Mouse (Mus musculus): ENCODE measurements around the gene Tigd4.
A peak's percentile ranks its signal among the peaks of the same experiment; 100 is the strongest.

Gene Tigd4

DNA sequence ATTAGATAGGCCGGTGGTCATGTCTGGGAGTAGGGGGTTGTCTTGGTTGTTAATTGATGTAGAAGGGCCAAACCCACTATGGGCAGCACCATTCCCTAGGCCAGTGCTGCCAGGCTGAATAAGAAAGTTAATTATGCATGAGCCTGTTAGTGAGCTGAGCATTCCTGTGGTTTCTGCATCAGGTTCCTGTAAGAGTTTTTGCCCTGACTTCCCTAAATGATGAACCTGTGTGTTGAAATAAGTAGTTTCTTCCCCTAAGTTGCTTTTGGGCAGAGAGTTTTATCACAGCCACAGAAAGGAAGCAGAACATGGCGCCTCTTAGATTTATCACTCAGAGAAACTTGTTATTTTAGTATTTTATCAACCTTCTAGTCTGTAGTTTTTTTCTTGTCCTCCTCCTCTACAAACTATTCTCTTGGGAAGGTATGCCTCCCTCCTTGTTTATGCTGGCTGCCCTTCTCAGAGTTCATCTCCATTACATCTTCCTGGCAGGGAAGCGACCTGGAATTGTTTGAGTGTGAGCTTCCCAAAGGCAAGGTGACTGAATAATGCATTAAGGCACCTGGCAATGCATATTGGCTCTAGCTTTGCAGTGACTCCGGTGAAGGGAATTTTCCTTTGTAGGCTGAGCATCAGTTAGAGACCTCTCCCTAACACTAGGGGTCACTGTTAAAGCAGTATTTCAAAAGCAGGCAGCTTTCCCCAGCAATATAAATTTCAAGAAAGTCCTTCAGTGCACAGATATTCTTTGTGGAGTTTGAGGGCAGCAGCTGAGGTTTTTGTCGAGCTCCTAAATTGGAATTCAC lies 21.9 kb downstream of the Tigd4 start:
- DNase-seq (ENCODE audit: low read depth): peak; percentile 22

DNA sequence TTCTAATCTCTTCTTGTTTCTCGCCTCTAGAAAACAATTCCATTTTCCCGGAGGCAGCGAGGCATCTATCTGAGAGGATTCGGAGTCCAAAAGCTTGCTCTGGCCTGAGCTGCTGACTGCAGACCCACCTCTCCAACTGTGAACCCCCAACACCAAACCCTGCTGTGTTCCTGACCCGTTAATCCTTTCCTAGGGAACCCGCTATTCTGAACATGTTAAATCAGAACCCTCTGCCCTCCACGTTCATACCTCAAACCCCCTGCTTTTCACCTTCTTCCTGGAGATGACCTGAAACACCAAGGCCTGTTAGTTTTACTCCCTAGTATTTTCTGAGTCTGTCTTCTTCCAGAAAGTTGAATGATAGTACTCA lies 22.5 kb downstream of the Tigd4 start:
- no peak for DNase-seq (ENCODE audit: low read depth)

DNA sequence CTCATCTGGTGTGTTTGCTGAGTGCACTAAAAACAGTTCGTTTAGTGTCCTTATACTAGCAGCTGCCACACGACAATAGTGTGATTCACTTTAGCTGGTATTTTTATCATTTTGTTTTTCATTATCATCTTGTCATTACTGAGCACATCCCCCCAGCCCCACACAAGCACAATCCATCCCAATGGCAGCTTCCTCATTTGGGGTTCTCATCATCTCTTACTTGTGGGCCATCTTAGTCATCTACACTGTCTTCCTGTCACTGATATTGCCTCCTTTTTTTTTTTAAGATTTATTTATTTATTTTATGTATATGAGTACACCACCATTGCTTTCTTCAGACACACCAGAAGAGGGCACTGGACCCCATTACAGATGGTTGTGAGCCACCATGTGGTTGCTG lies 25.3 kb downstream of the Tigd4 start:
- no peak for DNase-seq (ENCODE audit: low read depth)

DNA sequence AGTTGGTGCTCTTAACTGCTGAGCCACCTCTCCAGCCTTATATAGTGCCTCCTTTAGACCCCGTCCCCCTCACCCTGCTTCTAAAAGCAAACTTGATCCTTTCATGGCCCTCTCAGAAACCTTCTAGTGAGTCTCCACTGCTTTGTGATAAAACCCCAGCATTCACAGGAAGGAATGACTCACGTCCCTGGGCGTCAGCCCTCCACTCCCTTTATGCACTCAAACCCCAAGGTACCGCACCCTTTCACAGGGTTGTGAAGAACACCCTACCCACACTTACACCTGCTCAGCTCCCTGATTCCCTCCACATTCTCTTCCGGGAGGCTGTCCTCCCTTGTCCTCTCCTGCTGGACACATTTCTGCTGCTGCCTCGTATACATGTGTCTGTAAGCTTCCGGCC lies 25.7 kb downstream of the Tigd4 start:
- no peak for DNase-seq (ENCODE audit: low read depth)

DNA sequence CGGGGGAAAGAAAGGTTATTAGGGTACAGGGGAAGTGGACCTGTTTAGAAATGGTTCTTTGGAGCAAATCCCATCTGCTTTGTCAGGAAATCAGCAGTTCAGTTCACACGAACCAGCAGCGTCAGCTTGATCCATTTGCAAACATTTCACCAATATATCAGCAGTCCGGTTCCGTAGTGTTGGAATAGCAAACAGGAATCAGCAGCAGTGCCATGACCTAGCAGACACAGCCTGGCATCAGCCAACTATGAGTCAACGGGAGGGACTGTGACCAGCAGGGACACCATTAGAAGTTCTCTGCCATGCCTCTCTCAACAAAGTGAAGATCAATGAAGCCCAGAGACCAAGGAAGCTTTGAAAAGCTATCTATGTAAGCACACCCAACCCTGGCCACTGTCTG lies 26.4 kb downstream of the Tigd4 start:
- no peak for DNase-seq (ENCODE audit: low read depth)

DNA sequence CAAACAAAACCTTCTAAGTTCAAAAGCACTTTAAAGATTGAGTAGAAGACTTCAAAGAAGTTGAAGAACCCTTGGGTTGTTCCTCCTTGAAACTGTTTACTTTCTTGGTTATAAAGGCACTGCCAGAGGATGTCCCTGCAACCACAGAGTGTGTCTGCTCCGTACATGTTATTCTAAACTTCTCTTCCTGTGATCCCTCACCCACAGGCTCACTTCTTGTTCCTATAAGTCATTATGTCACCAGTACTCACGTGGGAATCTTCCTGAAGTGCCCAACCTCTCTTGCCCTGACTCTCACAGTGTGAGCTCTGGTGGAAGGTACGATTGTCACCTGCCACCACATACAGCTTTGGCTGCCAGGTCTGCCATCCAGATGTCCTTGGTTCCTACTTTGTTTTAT lies 28.7 kb downstream of the Tigd4 start:
- no peak for DNase-seq (ENCODE audit: low read depth)

DNA sequence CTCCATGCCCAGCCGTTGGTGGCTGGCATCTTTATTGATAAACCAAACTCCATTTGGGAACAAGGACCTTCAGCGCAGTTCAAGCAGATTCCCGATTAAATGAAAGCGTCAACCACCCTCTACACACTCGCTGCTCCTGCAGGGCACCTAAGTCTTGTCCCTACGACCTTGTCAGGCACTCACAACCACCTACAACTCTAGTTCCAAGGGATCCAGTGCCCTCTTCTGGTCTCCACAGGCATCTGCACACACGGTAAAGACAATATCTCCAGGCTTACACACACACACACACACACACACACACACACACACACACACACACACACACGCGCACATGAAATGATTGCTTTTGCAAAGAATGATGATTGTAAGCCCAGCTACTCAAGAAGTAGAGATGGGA lies 38.2 kb downstream of the Tigd4 start:
- no peak for DNase-seq (ENCODE audit: low read depth)

DNA sequence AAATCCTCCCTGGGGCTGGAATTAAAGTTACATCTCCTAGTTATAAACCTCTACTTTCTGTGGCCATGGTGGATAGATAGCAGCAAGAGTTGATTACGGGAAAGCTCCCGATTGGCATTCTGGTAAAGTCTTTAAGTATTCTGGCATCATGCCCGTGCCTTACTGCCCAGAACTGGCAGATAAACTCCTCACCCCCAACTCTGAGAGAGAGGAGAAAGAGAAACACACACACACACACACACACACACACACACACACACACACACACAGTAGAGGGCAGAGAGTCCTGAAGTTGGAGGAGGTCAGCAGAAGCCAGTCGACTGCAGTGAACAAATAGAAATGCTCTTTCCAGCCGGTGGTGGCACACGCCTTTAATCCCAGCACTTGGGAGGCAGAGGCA lies 43.7 kb downstream of the Tigd4 start:
- DNase-seq (ENCODE audit: low read depth): no peak

DNA sequence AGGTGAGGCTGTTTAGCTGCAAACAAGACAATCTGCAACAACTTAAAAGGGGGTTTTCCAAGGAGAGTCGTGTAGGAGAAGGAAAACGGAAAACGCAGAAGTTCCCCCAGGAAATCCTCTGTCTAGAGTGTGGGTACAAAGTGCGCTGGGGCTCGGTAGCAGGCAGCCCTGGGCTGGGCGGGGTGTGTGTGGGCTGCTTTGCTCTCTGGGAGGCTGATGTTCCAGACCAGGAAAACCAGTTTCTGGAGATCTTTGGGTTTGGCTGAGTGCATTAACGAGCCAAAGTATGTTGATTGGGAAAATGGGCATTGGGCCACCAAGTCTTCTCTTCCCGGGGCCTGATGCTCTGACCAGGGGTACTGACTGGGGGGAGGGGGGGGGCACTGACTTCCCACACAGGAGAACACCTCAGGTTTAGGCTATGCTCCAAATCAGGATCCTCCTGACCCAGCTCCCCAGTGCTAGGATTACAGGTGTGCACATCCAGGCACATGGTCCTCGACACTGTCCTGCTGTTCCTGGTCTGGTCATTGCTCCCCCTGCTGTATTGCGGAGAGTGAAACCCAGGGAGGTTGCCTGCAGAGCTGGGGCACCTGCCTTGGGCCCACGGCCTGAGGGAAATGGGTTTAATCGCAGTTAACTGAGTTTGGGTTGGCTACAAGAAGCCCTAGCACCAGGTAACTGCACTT lies 44.7 kb downstream of the Tigd4 start:
- DNase-seq (ENCODE audit: low read depth): no peak

DNA sequence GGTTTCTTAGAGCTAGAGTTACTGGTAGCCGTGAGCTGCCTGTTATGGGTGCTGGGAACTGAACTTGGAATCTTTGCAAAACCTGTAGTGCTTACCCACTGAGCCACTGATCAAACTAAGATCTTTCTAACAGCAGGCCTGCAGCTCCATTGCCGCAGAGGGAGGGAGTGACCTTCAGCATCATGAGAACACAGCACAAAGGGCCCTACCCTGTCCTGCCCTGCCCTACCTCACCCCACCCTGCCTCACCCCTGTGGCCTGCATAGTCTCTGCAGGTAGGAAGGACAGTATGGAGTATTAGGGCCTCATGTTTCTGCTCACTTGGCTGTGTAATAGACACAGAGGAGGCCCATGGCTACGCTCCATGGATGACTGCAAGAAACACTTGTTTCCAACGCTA lies 45.5 kb downstream of the Tigd4 start:
- no peak for DNase-seq (ENCODE audit: low read depth)

DNA sequence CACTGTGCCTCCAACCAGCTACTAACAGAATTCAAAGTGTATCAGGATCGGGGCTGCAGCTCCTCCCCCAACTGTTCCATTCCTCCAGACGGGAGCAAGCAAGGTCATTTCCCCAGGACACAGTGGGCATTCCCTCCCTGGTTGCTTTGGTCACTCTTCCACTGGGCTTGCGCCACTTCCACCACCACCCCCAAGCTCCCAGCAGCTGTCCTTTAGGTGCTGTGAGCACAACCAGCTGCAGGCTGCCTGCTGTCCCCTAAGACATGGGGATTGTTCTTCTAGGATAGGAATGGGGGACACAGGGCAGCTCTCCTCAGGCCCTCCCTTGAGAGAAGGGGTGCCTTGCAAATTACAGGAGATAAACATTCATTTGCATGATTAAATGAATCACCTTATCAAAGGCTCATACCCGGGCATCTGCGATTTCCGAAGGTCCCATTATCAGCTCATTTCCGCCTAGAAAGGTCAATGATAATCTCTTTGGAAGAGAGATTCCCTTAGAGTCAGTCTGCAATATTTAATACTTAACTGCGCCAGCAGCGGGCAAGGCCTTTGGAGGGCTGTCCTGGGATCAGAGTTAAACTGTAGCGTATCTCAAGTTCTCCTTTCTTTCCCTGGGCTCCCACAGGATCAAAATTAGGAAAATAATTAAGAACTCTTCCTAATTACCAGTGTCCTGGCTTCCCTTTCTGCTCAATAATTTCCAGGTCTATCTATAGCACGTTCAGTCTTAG lies 46.6 kb downstream of the Tigd4 start:
- DNase-seq (ENCODE audit: low read depth): no peak

DNA sequence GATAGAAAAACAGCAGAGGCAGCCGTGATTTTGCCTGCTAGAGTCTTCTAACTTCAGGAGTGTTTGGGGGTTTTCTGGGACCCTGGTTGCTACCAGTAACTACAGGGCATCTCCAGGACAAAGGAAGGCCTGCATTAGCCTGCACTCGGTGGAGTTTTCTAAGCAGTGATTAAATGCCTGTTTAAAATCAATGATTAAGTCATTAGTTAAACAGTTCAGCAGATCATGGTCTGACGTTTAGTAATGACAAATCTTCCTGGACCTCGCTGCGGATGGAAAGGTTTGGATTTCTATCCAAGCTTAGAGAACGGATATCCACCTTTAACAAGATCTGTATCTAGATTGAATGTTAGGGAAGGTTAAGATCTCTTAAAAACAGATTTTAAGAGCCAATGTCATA lies 47.2 kb downstream of the Tigd4 start:
- DNase-seq (ENCODE audit: low read depth): no peak

DNA sequence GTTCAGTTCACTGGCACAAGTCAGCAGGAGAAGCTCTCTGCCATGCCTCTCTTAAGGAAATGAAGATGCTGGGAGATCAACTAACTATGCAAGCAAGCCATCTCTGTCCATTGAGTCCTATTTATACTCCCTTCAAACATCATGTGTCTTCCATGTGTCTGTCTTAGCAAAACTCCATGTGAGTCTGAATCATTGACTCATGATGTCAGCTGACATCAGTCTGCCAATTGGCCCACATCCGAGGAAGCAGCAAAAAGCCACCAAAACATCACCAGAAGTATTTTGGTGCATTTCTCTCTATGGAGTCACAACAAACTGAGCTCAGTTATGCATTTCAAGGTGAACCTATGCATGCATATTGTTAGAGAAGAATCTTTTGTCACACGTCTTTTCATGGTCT lies 48.0 kb downstream of the Tigd4 start:
- DNase-seq (ENCODE audit: low read depth): no peak

DNA sequence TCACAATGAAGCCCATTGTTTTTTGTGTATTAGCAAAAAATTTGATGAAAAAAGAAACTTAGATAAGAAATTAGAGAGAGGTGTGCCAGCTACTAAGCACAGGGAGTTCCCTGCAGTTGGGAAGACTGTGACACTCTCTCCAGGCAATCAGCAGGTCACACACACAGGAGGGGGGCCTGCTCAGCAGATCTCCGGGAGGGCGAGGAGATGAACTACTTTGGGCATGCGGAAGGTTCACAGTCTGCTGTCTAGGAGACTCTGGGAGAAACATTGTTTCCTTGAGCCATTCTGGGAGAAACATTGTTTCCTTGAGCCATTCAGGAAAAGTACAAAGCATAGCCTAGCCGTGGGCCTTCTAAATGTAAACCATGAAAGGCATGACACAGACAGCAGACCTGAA lies 49.6 kb downstream of the Tigd4 start:
- DNase-seq (ENCODE audit: low read depth): no peak

DNA sequence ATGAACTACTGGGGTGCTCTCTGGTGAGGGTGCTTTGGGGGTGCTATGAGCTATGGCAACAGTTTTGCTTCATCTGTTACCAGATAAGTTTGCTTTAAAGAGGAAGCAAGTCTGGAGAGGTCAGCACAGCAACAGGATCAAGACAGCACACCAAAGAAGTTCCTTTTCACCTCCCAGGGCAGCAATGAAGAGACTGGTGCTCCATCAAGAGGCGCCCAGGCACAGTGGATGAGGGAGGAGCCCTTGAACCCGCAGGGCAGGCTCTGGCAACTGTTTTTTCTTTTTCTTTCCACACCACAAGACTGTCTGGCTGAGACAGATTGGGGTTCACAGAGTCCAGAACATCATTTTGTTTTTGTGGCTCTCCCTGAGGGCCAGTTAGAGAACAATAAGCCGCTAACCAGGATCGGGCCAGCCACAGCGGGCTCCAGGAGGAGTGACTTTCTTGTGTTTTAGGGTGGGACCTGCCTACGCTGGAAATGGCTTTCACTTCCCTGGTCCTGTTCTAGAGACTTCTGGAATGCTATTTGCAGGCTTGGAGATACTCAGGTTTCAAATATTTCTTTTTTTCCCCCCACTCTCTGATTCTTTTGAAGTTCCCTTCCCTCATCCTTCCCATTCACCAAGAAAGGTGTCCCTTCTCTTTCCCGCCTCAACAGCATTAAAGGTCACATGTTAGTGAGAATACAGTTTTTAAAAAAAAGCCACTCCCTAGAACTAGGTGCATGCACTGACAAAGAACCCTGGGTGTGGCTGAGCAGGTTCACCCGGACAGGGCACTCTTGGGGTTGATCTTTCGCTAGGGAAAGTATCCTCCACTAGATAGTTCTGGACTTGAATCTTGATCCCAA lies 52.0 kb downstream of the Tigd4 start:
- no peak for DNase-seq (ENCODE audit: low read depth)

DNA sequence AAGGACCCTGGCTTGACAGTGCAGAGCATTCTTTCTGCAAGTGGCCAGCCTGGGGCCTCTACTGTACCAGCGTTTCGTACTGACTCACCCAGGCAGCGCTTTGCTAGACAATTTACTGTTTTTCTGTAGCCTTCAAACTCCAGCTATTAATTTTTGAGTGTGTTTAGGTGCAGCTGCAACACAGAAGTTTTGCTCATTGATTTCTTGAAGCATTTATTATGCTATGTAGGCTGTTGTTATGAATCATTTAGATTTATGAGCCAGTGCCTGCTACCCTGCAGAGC lies 52.6 kb downstream of the Tigd4 start:
- no peak for DNase-seq (ENCODE audit: low read depth)

DNA sequence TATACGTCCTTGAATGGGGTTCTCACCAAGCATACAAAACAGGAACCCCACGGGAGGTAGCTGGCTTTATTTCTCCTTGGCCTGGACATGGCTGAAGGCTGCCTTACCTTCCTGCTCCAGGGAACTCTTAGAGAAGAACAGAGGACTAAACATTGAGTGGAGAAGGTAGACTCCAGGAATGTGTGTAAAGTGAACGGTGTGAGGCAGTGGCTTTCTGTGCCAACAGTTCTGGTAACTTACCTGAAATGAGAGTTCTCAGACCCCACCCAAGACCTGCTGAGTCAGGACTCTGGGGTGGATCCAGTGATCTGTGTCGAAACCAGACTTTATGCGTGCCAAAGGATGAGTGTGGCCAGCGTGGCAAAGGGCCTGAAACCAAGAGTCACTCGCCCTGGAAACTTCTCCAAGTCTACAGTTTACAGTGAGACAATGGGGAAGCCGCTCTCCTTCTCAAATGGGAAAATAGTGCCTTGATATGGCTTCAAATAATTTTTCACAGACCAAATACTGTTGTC lies 53.0 kb downstream of the Tigd4 start:
- peak; percentile 64 for DNase-seq (ENCODE audit: low read depth)

Data from fibroblast of lung, adult 2 months (primary cell).